Mouse (Mus musculus): ENCODE data around the gene Parp16. TPM values are rescaled to one million over a fixed set of nuclear protein-coding genes. Genes with fewer than 3 reads are reported as not detected.
"Not testable (repeated sequence)": the region's sequence is repeated elsewhere in the genome, so short reads cannot be mapped to it uniquely, and the experiment has no call there.

Parp16 gene
- polyA plus RNA-seq, 1 experiment from 2014 or later, result 7.5 TPM

GRCm38 (mm10) chr9:65267742-65268515, 72.8 kb downstream of the Parp16 start:
- ATAC-seq (replicated peaks; ENCODE audit: low FRiP score) (no peak), DNase-seq (ENCODE audit: low spot score) (no peak)
- Histone ChIP-seq H3K36me3 (ENCODE audit: control insufficient read depth, insufficient read depth, low read length) (no peaks in the 10 kb centered on the region), H3K4me2 (no peak overlapping the region), H3K4me3 (ENCODE audit: low read depth, low read length) (no peak overlapping the region), H3K9me3 (ENCODE audit: control insufficient read depth, low read length) (no peaks in the 10 kb centered on the region), H3K4me1 (replicated peaks; ENCODE audit: control insufficient read depth, insufficient read depth, low read length) (no peaks in the 10 kb centered on the region), H3K27me3 (replicated peaks; ENCODE audit: control insufficient read depth, insufficient read depth, low read length) (no peaks in the 10 kb centered on the region), H3K27ac (ENCODE audit: low read depth, low read length) (no peak overlapping the region), H3K9ac (ENCODE audit: low read depth, low read length) (no peak overlapping the region)
- WGBS, result 52% methylated on average over 7 of the region's 7 CpGs

GRCm38 (mm10) chr9:65273048-65273809, 78.1 kb downstream of the Parp16 start:
- ATAC-seq (replicated peaks; ENCODE audit: low FRiP score) (no peak), DNase-seq (ENCODE audit: low spot score) (no peak)
- H3K27ac ChIP-seq (ENCODE audit: low read depth, low read length), result no peak overlapping the region
- no peak overlapping the region for H3K4me3 ChIP-seq (ENCODE audit: low read depth, low read length)
- WGBS, result 84% methylated on average over 13 of the region's 13 CpGs
- H3K4me1 ChIP-seq (replicated peaks; ENCODE audit: control insufficient read depth, insufficient read depth, low read length), result no peaks in the 10 kb centered on the region
- H3K9ac ChIP-seq (ENCODE audit: low read depth, low read length), result no peak overlapping the region
- no peaks in the 10 kb centered on the region for H3K36me3 ChIP-seq (ENCODE audit: control insufficient read depth, insufficient read depth, low read length)
- H3K9me3 ChIP-seq (ENCODE audit: control insufficient read depth, low read length), result no peaks in the 10 kb centered on the region
- H3K4me2 ChIP-seq, result no peak overlapping the region
- H3K27me3 ChIP-seq (replicated peaks; ENCODE audit: control insufficient read depth, insufficient read depth, low read length), result no peaks in the 10 kb centered on the region

- Histone ChIP-seq H3K9me3 (ENCODE audit: control insufficient read depth, low read length) (no peaks in the 10 kb centered on the region), H3K27me3 (replicated peaks; ENCODE audit: control insufficient read depth, insufficient read depth, low read length) (no peaks in the 10 kb centered on the region), H3K27ac (ENCODE audit: low read depth, low read length) (no peak overlapping the region), H3K4me1 (replicated peaks; ENCODE audit: control insufficient read depth, insufficient read depth, low read length) (no peaks in the 10 kb centered on the region), H3K4me2 (no peak overlapping the region), H3K36me3 (ENCODE audit: control insufficient read depth, insufficient read depth, low read length) (no peaks in the 10 kb centered on the region), H3K4me3 (ENCODE audit: low read depth, low read length) (no peak overlapping the region), H3K9ac (ENCODE audit: low read depth, low read length) (no peak overlapping the region)
- 77% methylated on average over 4 of the region's 4 CpGs for WGBS
- DNase-seq (ENCODE audit: low spot score), result no peak
- ATAC-seq (replicated peaks; ENCODE audit: low FRiP score), result no peak
Observed at GRCm38 (mm10) chr9:65273873-65274272, 78.7 kb downstream of the Parp16 start.

DNA sequence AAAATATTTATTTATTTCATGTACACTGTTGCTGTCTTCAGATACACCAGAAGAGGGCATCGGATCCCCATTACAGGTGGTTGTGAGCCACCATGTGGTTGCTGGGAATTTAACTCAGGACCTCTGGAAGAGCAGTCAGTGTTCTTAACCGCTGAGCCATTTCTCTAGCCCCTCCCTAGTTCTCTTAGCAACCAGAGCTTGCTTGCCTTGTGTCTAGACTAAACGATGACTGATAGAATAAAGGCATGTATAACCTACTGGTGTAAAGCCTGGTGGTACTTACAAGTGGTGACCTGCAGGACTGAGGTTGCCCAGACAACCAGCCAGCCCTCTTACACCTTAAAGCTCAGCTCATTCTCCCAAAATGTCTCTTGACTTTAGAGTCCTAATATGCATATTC, 79.7 kb downstream of the Parp16 start:
- WGBS, result 73% methylated on average over 3 of the region's 3 CpGs
- H3K27ac ChIP-seq (ENCODE audit: low read depth, low read length); DNase-seq (ENCODE audit: low spot score); H3K4me3 ChIP-seq (ENCODE audit: low read depth, low read length); H3K9ac ChIP-seq (ENCODE audit: low read depth, low read length); H3K4me1 ChIP-seq (replicated peaks; ENCODE audit: control insufficient read depth, insufficient read depth, low read length); H3K4me2 ChIP-seq; H3K27me3 ChIP-seq (replicated peaks; ENCODE audit: control insufficient read depth, insufficient read depth, low read length); ATAC-seq (replicated peaks; ENCODE audit: low FRiP score); H3K9me3 ChIP-seq (ENCODE audit: control insufficient read depth, low read length); H3K36me3 ChIP-seq (ENCODE audit: control insufficient read depth, insufficient read depth, low read length): not testable (repeated sequence)

DNA sequence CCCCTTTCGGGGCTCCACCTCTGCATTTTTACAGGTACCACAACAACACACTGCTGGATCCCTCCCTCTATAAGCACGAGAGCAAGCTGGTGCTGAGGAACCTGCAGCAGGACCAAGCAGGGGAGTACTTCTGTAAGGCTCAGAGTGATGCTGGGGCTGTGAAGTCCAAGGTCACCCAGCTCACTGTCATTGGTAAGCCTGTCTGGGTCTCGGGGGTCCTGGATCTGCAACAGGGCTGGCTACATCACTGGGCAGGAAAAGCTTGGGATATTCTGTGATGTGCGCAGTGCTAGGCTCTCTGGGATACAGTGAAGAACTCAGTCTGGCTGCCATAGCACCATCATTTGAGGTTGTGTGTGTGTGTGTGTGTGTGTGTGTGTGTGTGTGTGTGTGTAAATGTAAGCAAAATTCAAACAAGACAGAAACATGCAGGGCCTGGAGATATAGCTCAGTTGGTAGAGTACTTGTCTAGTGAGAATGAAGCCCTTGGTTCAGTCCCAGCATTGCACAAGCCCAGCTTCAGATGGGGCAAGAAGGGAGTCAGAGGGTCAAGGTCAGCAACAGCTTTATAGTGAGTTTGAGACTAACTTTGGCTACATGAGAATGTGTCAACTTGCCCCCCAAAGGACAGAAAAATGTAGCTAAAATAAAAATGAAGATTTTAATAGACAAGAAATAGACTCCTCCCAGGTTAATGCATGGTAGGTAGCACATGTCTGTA, 80.8 kb downstream of the Parp16 start:
- Histone ChIP-seq H3K4me3 (ENCODE audit: low read depth, low read length) (no peak overlapping the region), H3K4me2 (no peak overlapping the region), H3K4me1 (replicated peaks; ENCODE audit: control insufficient read depth, insufficient read depth, low read length) (no peaks in the 10 kb centered on the region), H3K27me3 (replicated peaks; ENCODE audit: control insufficient read depth, insufficient read depth, low read length) (no peaks in the 10 kb centered on the region), H3K36me3 (ENCODE audit: control insufficient read depth, insufficient read depth, low read length) (no peaks in the 10 kb centered on the region), H3K27ac (ENCODE audit: low read depth, low read length) (no peak overlapping the region), H3K9ac (ENCODE audit: low read depth, low read length) (no peak overlapping the region), H3K9me3 (ENCODE audit: control insufficient read depth, low read length) (no peaks in the 10 kb centered on the region)
- WGBS, result 76% methylated on average over 4 of the region's 4 CpGs
- no peak for ATAC-seq (replicated peaks; ENCODE audit: low FRiP score)
- no peak for DNase-seq (ENCODE audit: low spot score)

- Histone ChIP-seq H3K4me2 (no peak overlapping the region), H3K9me3 (ENCODE audit: control insufficient read depth, low read length) (no peaks in the 10 kb centered on the region), H3K36me3 (ENCODE audit: control insufficient read depth, insufficient read depth, low read length) (no peaks in the 10 kb centered on the region), H3K27ac (ENCODE audit: low read depth, low read length) (no peak overlapping the region), H3K9ac (ENCODE audit: low read depth, low read length) (no peak overlapping the region), H3K4me3 (ENCODE audit: low read depth, low read length) (no peak overlapping the region), H3K4me1 (replicated peaks; ENCODE audit: control insufficient read depth, insufficient read depth, low read length) (no peaks in the 10 kb centered on the region), H3K27me3 (replicated peaks; ENCODE audit: control insufficient read depth, insufficient read depth, low read length) (no peaks in the 10 kb centered on the region)
- 63% methylated on average over 5 of the region's 5 CpGs for WGBS
- no peak for ATAC-seq (replicated peaks; ENCODE audit: low FRiP score)
- no peak for DNase-seq (ENCODE audit: low spot score)
Observed at GRCm38 (mm10) chr9:65281536-65282151, 86.5 kb downstream of the Parp16 start.

- no peak overlapping the region for H3K9ac ChIP-seq (ENCODE audit: low read depth, low read length)
- WGBS, result 5% methylated on average over 3 of the region's 3 CpGs
- ATAC-seq (replicated peaks; ENCODE audit: low FRiP score), result no peak
Observed at GRCm38 (mm10) chr9:65283301-65283700, 88.1 kb downstream of the Parp16 start.

DNA sequence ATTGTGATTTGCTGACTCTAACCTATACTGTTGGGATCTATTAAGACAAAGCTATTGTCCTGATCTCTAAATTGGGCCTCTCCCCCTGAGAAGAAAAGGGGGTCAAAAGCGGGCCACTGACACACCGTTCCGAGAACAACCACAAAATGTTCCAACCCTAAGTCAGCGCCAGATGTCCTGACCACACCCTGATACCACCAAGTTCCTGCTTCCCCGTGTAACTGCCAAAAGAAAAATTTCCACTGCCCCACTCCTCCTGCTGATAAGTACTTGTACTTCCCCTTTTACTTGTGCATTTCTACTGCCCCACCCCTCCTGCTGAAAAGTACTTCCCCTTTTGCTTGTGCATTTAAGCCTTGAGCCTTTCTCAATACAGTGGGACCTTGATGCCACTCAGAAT, 93.1 kb downstream of the Parp16 start:
- not testable (repeated sequence) for ATAC-seq (replicated peaks; ENCODE audit: low FRiP score); H3K27me3 ChIP-seq (replicated peaks; ENCODE audit: control insufficient read depth, insufficient read depth, low read length); H3K4me3 ChIP-seq (ENCODE audit: low read depth, low read length); H3K9ac ChIP-seq (ENCODE audit: low read depth, low read length); H3K9me3 ChIP-seq (ENCODE audit: control insufficient read depth, low read length); H3K27ac ChIP-seq (ENCODE audit: low read depth, low read length); DNase-seq (ENCODE audit: low spot score); H3K4me2 ChIP-seq; H3K4me1 ChIP-seq (replicated peaks; ENCODE audit: control insufficient read depth, insufficient read depth, low read length); H3K36me3 ChIP-seq (ENCODE audit: control insufficient read depth, insufficient read depth, low read length)
- WGBS, result 66% methylated on average over 5 of the region's 5 CpGs

More at GRCm38 (mm10) chr9:65283301-65283700, 88.1 kb downstream of the Parp16 start:
- H3K4me2 ChIP-seq, result no peak overlapping the region
- no peaks in the 10 kb centered on the region for H3K9me3 ChIP-seq (ENCODE audit: control insufficient read depth, low read length)
- no peak for DNase-seq (ENCODE audit: low spot score)
- no peaks in the 10 kb centered on the region for H3K36me3 ChIP-seq (ENCODE audit: control insufficient read depth, insufficient read depth, low read length)
- H3K27me3 ChIP-seq (replicated peaks; ENCODE audit: control insufficient read depth, insufficient read depth, low read length), result no peaks in the 10 kb centered on the region
- no peak overlapping the region for H3K4me3 ChIP-seq (ENCODE audit: low read depth, low read length)
- no peak overlapping the region for H3K27ac ChIP-seq (ENCODE audit: low read depth, low read length)
- no peaks in the 10 kb centered on the region for H3K4me1 ChIP-seq (replicated peaks; ENCODE audit: control insufficient read depth, insufficient read depth, low read length)
